Mouse (Mus musculus): ENCODE data around the gene Arfgap3.

DNA sequence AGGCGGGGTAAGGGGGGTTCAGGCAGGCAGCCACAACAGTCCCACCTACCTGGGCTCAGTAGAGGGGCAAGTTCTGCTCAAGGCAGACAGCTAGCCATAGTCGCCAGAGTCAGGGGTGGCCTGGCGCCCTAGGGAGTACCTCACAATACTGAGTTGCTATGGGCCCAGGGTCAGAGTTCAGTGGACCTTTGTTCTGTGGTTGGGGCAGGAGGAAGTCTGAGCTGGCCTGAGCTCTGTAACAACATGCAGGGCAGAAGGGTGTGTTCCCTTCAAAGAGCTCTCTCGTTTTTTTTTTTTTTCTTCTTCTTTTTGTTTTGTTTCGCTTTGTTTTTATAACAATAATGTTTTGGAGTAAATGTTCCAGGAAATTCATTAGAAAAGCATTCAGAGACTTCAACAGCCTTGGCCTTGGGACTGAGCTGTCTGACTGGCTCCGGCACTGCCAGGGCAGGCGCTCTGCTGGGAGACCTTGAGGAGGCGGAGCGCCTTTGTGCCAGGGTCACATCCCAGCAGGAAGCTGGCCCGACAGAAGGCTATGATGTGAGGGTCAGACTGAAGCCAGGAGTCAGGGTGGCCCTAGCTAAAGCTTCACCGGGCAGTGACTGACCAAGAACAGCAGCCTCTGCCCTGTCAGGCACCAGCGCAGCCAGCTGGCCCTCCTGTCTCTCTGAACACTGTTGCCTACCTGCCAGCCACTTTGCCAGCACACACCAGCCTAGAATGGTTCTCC lies 44.7 kb downstream of the Arfgap3 start:
- TF ChIP-seq CTCF (IDR thresholded peaks at IDR 0.05; ENCODE audit: borderline replicate concordance, extremely low read depth, insufficient read depth, insufficient read length), result no peak
- TF ChIP-seq POLR2A (IDR thresholded peaks at IDR 0.05; ENCODE audit: borderline replicate concordance, extremely low read depth, insufficient read depth, insufficient read length, poor library complexity, severe bottlenecking), result no peak
